Mouse (Mus musculus) liver, adult 2 months (tissue): ENCODE data around the gene Polr2c.

Experiments used
- CTCF ChIP-seq: fragments of 200-500 bp; IDR thresholded peaks from 2 replicates; pipeline ENCODE4 v1.5.1; 2011; ENCODE audit warnings: low read depth, low read length, control low read depth
- POLR2A ChIP-seq: fragments of 200-500 bp; IDR thresholded peaks from 2 replicates; pipeline ENCODE4 v1.6.1; 2011; ENCODE audit warnings: low read length, control low read depth; ENCODE audit not compliant: insufficient read depth; ENCODE audit errors: extremely low read depth

- TF ChIP-seq POLR2A (no peak), CTCF (peak; percentile 63)
Measured at GRCm38 (mm10) chr8:94913061-94913660, 55.9 kb downstream of the Polr2c start.
